Comparison of ENCODE assay signal across 29 mouse cellular contexts in genomic region chr7:69572626-69573394, GRCm38 (mm10).
A peak's percentile ranks its signal among the peaks of the same experiment; 100 is the strongest.
DNase-seq lines count a peak whose midpoint lies in the region; ATAC-seq and TF ChIP-seq lines count a peak whose summit lies in the region.
"Had no signal": no experiment of that assay in that cellular context is flagged by ENCODE, and none has a peak within 500 bp of the region (broad histone marks: within the 10 kb centered on the region; RNA-seq: fewer than 3 reads in every experiment).

No protein-coding gene starts in this region.

- H3K4me3 ChIP-seq in midbrain, embryonic 11.5 days (ENCODE audit: low read depth, low read length) = no peak overlapping the region
- H3K4me3 ChIP-seq in midbrain, embryonic 10.5 days = no peak overlapping the region
- H3K4me3 ChIP-seq in forebrain, embryonic 13.5 days = no peak overlapping the region
- no peak overlapping the region for H3K4me3 ChIP-seq in forebrain, postnatal 0 days (ENCODE audit: low read depth, low read length)
- no peak overlapping the region for H3K4me3 ChIP-seq in neural tube, embryonic 13.5 days
- H3K4me3 ChIP-seq: heart, embryonic 10.5 days; intestine, embryonic 15.5 days; limb, embryonic 15.5 days; lung, embryonic 15.5 days; megakaryocyte, embryonic 14.5 days; myocyte; stomach, embryonic 15.5 days had no signal

- H3K27me3 ChIP-seq in midbrain, embryonic 11.5 days (ENCODE audit: control insufficient read depth, insufficient read depth, low read length) = peaks cover 7% of the 10 kb centered on the region; the same call in 1 of the 2 replicates
- peaks cover 38% of the 10 kb centered on the region for H3K27me3 ChIP-seq in midbrain, embryonic 10.5 days (ENCODE audit: low read depth, poor library complexity, severe bottlenecking)
- peaks cover 6% of the 10 kb centered on the region; the same call in 1 of the 2 replicates for H3K27me3 ChIP-seq in forebrain, embryonic 13.5 days
- no peaks in the 10 kb centered on the region for H3K27me3 ChIP-seq in forebrain, postnatal 0 days (ENCODE audit: insufficient read depth, low read length)
- peaks cover 12% of the 10 kb centered on the region for H3K27me3 ChIP-seq in neural tube, embryonic 13.5 days
- H3K27me3 ChIP-seq: CH12.LX; intestine, embryonic 15.5 days; limb, embryonic 15.5 days; lung, embryonic 15.5 days; megakaryocyte, embryonic 14.5 days; Patski; stomach, embryonic 15.5 days had no signal

- no peak overlapping the region for H3K9ac ChIP-seq in midbrain, embryonic 11.5 days (ENCODE audit: low read length)
- no peak overlapping the region for H3K9ac ChIP-seq in forebrain, embryonic 13.5 days
- H3K9ac ChIP-seq in forebrain, postnatal 0 days = no peak overlapping the region
- H3K9ac ChIP-seq in neural tube, embryonic 13.5 days = no peak overlapping the region
- H3K9ac ChIP-seq: intestine, embryonic 15.5 days; limb, embryonic 15.5 days; liver, embryonic 14.5 days; lung, embryonic 15.5 days; stomach, embryonic 15.5 days had no signal

- 0 out of 2 replicates have a peak, but pooled peaks have one; percentile 14 for ATAC-seq in midbrain, embryonic 11.5 days (ENCODE audit: low FRiP score)
- ATAC-seq in forebrain, embryonic 13.5 days = peak; percentile 97
- peak; percentile 59 for ATAC-seq in forebrain, postnatal 0 days
- peak; percentile 77 for ATAC-seq in neural tube, embryonic 13.5 days (ENCODE audit: low read depth)
- ATAC-seq: intestine, embryonic 15.5 days; Patski had no signal

- no peaks in the 10 kb centered on the region for H3K9me3 ChIP-seq in midbrain, embryonic 11.5 days (ENCODE audit: control insufficient read depth, low read length)
- no peaks in the 10 kb centered on the region for H3K9me3 ChIP-seq in midbrain, embryonic 10.5 days (replicated peaks)
- H3K9me3 ChIP-seq in forebrain, embryonic 13.5 days (replicated peaks) = no peaks in the 10 kb centered on the region
- no peaks in the 10 kb centered on the region for H3K9me3 ChIP-seq in forebrain, postnatal 0 days (ENCODE audit: low read length)
- no peaks in the 10 kb centered on the region for H3K9me3 ChIP-seq in neural tube, embryonic 13.5 days
- H3K9me3 ChIP-seq: G1E; heart, embryonic 10.5 days; intestine, embryonic 15.5 days; limb, embryonic 15.5 days; lung, embryonic 15.5 days; stomach, embryonic 15.5 days had no signal

- no peak overlapping the region for H3K27ac ChIP-seq in midbrain, embryonic 11.5 days (ENCODE audit: low read depth, low read length)
- no peak overlapping the region for H3K27ac ChIP-seq in midbrain, embryonic 10.5 days (replicated peaks)
- peak overlapping the region; percentile 74 for H3K27ac ChIP-seq in forebrain, embryonic 13.5 days
- no peak overlapping the region; the same call in 1 of the 2 replicates for H3K27ac ChIP-seq in forebrain, postnatal 0 days (ENCODE audit: low read depth, low read length)
- no peak overlapping the region for H3K27ac ChIP-seq in neural tube, embryonic 13.5 days (replicated peaks)
- H3K27ac ChIP-seq: heart, embryonic 10.5 days; intestine, embryonic 15.5 days; limb, embryonic 15.5 days; liver, embryonic 14.5 days; lung, embryonic 15.5 days; stomach, embryonic 15.5 days had no signal

- 75% methylated on average over 7 of the region's 7 CpGs for WGBS in midbrain, embryonic 11.5 days
- WGBS in midbrain, embryonic 10.5 days = 85% methylated on average over 7 of the region's 7 CpGs
- WGBS in forebrain, embryonic 13.5 days = 21% methylated on average over 7 of the region's 7 CpGs
- WGBS in forebrain, postnatal 0 days = 17% methylated on average over 7 of the region's 7 CpGs
- whole genome bisulfite sequencing in neural tube, embryonic 13.5 days = 48% methylated on average over 7 of the region's 7 CpGs

- peak; percentile 69 for DNase-seq in midbrain, embryonic 11.5 days (ENCODE audit: low spot score, missing footprints)
- DNase-seq in midbrain, embryonic 10.5 days (ENCODE audit: low spot score) = no peak
- DNase-seq in forebrain, postnatal 0 days = peak; percentile 31
- DNase-seq in layer of hippocampus, adult 9-10 months (ENCODE audit: low spot score) = no peak
- DNase-seq in cerebellum, postnatal 25 days = no peak
- DNase-seq: adrenal gland, adult 2 months; B cell, adult 2 months; cerebellum, adult 2 months; gastrocnemius, postnatal 10 days; kidney, adult 8-10 months; left cerebral cortex, postnatal 4 days; lung, postnatal 36 days; right cerebral cortex, adult 18-20 months; right cerebral cortex, postnatal 4 days; thymus, adult 18-20 months; thymus, postnatal 36 days had no signal

- H3K4me1 ChIP-seq in midbrain, embryonic 11.5 days (ENCODE audit: control insufficient read depth, insufficient read depth, low read length) = no peaks in the 10 kb centered on the region
- H3K4me1 ChIP-seq in midbrain, embryonic 10.5 days = peaks cover 3% of the 10 kb centered on the region
- H3K4me1 ChIP-seq in forebrain, embryonic 13.5 days = peaks cover 25% of the 10 kb centered on the region
- H3K4me1 ChIP-seq in forebrain, postnatal 0 days (ENCODE audit: insufficient read depth) = no peaks in the 10 kb centered on the region
- H3K4me1 ChIP-seq in neural tube, embryonic 13.5 days (replicated peaks) = peaks cover 14% of the 10 kb centered on the region
- H3K4me1 ChIP-seq: heart, embryonic 10.5 days; intestine, embryonic 15.5 days; limb, embryonic 15.5 days; lung, embryonic 15.5 days; megakaryocyte, embryonic 14.5 days; stomach, embryonic 15.5 days had no signal

- H3K4me2 ChIP-seq in midbrain, embryonic 11.5 days = no peak overlapping the region
- H3K4me2 ChIP-seq in forebrain, embryonic 13.5 days = no peak overlapping the region
- H3K4me2 ChIP-seq in forebrain, postnatal 0 days (ENCODE audit: low read depth) = no peak overlapping the region
- no peak overlapping the region for H3K4me2 ChIP-seq in neural tube, embryonic 13.5 days
- H3K4me2 ChIP-seq: intestine, embryonic 15.5 days; limb, embryonic 15.5 days; lung, embryonic 15.5 days; stomach, embryonic 15.5 days had no signal

- no peak for TF ChIP-seq CTCF in forebrain, postnatal 0 days (IDR thresholded peaks at IDR 0.05; ENCODE audit: low read depth)

- H3K36me3 ChIP-seq in midbrain, embryonic 11.5 days (ENCODE audit: control insufficient read depth, insufficient read depth, low read length) = no peaks in the 10 kb centered on the region
- no peaks in the 10 kb centered on the region for H3K36me3 ChIP-seq in midbrain, embryonic 10.5 days
- no peaks in the 10 kb centered on the region for H3K36me3 ChIP-seq in forebrain, embryonic 13.5 days (ENCODE audit: poor library complexity, severe bottlenecking)
- no peaks in the 10 kb centered on the region for H3K36me3 ChIP-seq in forebrain, postnatal 0 days (ENCODE audit: insufficient read depth)
- no peaks in the 10 kb centered on the region for H3K36me3 ChIP-seq in neural tube, embryonic 13.5 days
- H3K36me3 ChIP-seq: G1E; heart, embryonic 10.5 days; intestine, embryonic 15.5 days; limb, embryonic 15.5 days; lung, embryonic 15.5 days; stomach, embryonic 15.5 days had no signal

Comparison
In these comparisons a context has a peak if more than half of its experiments do, and no peak if none do; other contexts are left out.
1. DNase-seq: peak in midbrain, embryonic 11.5 days (single experiment) and forebrain, postnatal 0 days (single experiment); none in midbrain, embryonic 10.5 days (single experiment), layer of hippocampus, adult 9-10 months (single experiment) and cerebellum, postnatal 25 days (0 of 2).
2. ATAC-seq: peak in every context shown above with its lines; median percentile 97 in forebrain, embryonic 13.5 days; 77 in neural tube, embryonic 13.5 days; 59 in forebrain, postnatal 0 days; 14 in midbrain, embryonic 11.5 days.